Mouse (Mus musculus) inflammation-experienced regulatory T-cells, adult 6 months (primary cell): ENCODE measurements around the gene Platr17. TPM values are rescaled to one million over a fixed set of nuclear protein-coding genes. Genes with fewer than 3 reads are reported as not detected.

Experiments
- ATAC-seq: one replicate; pipeline ENCODE4 v1.8.0; 2017
- polyA plus RNA-seq, 3 experiments: library from polyadenylated mRNA; unstranded; fragments of 100-300 nt; shearing (Covaris generic); gene quantifications; one replicate each; pipeline ENCODE4 v1.2.1; 2017

The Platr17 gene
- polyA plus RNA-seq, 3 experiments from 2014 or later = 5.3 to 10.1 (median 5.4) TPM

DNA sequence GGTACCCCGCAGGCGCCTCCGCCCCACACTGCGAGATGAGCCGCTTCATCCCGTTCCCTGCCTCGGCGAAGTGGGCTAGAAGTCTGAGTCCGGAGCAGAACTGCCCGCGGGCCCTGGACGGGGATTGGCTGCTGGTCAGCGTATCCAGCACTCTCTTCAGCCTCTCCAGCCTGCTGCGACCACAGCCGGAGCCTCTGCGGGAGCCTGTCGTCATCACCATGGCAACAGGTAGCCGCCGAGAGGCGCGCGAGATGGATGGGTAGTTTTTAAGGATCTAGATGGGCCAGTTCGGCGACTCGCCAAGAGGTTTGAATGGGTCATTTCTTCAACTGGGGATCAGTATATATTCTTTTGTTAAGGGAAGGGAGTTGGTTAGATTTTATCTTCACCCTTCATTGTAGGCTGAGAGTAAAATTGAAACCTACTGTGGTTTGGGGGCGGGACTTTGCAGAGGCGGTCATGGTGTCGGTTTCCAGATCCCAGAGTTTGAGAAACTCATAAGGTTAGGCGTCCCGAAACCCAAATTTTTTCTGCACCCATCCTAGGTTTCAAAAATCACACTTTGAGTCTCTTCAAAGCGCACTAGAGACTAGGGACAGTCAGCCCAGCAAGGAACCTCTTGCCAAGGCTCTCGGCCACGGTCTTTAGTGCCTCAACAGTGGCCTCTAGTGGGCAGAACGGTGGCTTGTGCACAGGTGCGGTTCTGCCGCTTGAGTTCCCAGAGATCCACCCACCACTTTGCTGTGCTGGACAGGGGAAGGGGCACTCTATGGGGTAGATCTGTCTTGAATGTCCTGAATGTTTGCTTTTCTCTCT lies 15.6 kb downstream of the Platr17 start:
- peak; percentile 45 for ATAC-seq

DNA sequence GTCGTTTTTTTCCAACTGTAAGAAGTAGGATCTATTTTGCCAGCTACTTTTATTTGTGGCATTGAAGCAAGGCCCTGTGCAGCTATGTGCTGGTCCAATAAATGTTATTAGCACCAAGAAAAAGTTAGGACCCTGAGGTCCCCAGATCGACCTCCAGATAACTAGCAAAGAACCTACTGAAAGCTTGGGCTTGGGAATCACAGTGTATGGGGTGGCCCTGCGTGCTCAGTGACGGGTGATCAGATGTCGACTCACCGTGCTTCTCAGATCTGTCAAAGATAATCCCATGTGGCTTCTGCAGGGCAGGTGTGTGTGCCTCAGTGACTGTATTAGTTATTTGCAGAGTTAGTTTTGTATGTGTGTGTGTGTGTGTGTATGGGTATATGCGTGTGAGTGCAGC lies 16.4 kb downstream of the Platr17 start:
- no peak for ATAC-seq

DNA sequence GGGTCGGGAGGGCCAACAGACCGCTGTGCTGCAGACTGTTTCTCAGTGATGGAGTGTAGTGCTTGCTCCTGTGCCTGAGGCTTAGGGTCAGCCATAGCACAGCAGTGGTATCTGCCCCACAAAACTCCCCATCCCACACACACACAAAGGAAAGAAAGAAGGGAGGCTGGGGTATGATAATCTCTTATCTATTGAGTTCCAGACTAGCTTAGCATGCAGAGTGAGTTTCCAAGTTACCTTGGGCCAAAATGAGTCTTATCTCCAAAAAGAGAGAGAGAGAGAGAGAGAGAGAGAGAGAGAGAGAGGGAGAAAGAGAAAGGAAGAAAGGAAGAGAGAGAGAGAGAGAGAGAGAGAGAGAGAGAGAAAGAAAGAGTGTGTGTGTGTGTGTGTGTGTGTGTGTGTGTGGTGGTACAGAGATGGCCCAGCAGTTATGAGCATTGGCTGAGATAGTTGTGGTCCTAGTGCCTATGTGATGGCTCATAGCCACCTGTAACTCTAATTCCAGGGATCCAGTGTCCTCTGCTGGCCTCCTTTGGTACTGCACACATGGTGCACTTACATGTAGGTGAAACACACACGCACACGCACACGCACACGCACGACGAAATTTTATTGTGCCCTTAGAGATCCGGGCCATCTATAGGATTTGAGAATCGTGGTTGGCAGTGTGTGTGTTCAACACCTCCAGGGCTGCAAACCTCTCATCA lies 19.8 kb downstream of the Platr17 start:
- no peak for ATAC-seq

DNA sequence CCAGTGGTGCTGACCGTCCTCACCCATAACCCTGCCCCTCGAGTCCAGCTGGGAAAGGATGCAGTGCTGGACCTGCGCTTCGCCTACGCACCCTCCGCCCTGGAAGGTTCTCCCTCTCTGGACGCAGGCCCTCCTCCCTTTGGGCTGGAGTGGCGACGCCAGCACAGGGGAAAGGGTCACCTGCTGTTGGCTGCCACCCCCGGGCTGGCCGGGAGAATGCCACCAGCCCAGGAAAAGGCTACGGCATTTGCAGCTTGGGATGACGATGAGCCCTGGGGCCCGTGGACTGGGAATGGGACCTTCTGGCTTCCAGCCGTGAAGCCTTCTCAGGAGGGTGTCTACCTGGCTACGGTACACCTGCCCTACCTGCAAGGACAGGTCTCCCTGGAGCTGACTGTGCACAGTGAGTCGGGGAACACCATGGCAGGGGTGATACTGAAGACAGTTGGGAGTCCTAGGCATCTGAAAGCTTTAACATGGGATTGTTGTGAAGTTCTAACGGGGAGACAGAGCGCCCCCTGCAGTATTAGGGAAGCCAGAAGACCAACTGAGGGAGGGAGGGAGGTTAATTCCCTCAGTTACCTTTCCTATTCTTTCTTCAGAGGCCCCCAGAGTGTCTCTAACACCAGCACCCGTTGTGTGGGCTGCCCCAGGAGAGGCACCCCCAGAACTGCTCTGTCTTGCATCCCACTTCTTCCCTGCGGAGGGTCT lies 20.6 kb downstream of the Platr17 start:
- ATAC-seq = no peak

DNA sequence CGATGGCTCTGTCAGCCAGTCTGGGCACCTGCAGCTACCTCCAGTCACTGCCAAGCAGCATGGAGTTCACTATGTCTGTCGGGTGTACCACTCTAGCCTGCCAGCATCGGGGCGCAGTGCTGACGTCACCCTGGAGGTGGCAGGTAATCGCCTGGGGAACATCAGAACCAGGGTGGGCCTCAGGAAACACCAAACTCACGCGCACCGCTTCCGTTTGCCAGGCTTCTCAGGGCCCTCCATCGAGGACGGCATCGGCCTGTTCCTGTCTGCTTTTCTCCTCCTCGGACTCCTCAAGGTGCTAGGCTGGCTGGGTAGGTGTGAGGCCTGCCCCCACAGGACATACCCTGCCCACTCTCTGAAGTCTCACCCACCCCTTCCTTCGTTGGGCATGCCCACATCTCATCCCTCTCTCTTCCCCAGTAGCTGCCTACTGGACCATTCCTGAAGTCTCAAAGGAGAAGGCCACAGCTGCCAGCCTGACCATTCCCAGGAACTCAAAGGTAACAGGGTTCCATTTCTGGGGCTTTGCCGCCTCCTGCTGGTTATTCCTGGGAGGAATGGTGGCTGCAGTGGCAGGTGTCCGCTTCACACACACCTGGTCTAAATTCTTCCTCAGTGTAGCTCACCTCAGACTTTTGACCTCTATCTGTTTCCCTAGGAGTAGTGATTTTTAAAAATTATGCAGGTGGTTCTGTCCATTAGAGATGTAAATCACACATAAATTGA lies 21.4 kb downstream of the Platr17 start:
- ATAC-seq = no peak

DNA sequence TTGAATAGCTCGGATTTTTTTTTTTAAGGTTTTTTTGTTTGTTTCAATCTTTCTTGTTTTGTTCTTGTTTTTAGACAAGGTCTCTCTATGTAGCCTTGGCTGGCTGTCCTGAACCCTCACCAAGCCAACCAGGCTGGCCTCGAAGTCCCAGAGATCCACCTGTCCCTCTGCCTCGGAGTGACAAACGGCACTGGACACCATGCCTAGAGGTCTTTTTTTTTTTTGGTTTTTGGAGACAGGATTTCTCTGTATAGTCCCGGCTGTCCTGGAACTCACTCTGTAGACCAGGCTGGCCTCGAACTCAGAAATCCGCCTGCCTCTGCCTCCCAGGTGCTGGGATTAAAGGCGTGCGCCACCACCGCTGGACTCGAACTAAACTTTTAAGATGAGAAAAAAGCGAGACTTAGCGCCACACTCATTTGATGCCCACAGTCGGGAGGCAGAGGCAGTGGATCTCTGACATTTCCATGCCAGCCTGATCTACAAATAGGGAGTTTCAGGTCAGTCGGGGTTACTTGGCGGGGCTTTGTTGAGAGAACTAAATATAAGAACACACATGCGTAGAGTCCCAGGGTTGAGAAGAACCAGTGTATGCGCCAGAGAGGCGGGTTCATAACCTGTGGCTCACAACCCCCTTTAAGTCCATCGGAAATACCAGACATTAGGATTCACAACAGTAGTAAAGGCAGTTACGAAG lies 23.5 kb downstream of the Platr17 start:
- no peak for ATAC-seq

DNA sequence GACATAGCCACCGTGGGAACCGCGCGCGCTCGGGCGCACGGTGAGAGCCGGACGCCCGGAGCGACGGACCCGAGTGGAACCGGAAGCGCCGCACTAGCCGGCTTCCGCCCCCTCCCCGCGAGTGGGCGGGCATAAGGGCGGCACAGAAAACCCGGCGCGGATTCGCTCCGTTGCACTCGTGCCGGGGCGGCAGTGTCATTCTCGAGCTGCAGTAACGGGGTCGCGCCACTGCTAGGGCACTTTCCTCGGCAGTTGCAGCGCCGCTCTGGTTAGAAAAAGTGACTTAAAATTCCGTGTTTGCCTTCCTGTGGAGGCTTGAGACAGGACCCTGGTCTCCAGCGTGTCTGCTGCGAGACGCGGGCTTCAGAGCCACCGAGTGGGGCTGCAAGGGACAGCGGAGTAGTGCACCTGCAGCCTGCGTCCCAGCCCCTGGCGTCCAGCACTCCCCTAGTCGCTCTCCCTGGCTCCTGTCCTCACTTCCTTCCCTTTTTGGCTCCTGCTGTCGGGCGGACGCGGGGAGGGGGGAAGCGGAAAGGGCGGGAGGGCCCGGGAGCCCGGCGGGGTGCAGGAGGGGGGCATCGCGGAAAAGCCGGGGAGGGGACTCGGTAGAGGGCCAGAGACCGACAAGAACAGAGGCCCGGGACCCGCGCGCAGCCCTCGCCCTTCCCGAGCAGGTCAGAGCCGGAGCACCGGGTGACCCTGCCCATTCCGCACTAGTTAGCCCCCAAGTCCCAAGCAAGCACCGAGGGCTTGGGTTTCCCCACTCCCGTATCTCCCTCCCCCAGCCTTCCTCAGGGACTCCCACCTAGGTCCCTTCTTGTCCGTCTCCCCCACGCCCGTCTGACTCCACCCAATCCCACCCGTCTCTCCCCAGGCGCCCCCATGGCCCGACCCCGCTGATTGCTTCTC lies 24.7 kb downstream of the Platr17 start, which contains the start of gene Rgl2:
Gene Rgl2, plus strand, starts transcription at position 173 of the 909 bp plus-strand sequence.
- peak; percentile 55 for ATAC-seq

DNA sequence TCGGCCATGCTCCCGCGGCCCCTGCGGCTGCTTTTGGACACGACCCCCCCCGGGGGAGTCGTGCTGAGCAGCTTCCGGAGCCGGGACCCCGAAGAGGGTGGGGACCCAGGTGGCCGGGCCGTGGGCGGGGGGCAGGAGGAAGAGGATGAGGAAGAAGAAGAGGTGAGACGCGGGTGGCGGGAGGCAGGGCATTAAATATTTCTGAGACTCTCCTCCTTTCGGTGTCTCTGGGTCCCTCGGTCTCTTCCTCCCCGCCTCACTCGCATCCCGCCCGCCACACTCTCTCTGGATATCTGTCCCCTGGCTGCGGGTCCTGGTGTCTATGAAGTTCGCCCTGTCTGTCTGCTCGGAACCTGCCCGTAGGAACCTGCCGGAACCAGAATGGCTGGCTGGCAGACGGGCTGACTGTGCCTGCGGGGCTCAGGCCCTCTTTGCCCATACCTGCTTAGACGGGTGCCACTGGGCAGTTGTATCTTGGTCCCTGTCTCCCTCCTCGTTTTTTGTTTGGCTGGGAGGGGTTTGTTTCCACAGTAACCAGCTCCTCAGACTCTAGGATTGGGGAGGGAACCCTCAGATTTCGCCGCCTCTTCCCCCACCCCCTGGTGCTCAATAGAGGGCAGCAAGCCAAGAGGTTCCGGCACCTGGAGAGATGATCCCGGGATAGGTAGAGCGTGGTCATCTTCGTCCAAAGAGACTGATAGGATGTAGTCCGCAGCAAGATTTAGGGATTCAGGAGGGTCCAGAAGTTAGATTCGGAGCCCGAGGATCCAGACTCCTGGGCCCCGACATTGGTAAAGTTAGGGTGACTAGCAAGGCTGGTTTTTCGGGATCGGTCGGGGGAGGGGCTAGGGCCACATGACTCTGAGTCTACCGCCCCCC lies 25.6 kb downstream of the Platr17 start:
- peak; percentile 30 for ATAC-seq

DNA sequence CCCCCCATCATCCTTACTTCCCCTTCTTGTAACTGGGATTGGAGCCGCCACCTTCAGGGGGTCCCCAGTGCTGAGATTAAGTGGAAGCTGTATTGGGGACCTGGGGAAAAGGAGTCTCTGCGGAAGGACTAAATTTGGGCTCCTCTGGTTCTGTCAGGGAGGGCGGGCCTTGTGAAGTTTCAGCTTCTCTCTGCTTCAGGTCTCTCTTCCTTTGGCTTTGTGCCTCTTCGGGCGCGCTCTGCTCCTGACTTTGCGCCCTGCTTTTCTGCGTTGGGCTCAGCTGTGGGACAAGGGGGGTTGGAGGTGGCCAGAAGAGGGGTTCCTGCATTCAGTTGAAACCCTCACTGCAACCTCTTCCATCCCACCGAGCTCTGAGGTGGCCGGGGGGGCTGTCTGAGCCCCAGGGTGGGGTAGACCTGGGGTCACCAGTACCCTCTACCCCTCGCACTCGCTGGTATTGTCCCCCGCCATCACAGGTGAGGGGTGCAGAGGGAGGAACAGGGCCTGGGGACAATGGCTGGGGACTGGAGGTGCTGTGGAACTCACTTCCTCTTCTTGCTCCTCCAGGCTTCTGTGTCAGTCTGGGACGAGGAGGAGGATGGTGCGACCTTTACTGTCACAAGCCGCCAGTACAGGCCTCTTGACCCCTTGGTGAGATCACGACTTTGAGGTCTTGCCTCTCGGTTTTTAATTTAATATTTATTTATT lies 26.4 kb downstream of the Platr17 start:
- ATAC-seq = peak; percentile 47

DNA sequence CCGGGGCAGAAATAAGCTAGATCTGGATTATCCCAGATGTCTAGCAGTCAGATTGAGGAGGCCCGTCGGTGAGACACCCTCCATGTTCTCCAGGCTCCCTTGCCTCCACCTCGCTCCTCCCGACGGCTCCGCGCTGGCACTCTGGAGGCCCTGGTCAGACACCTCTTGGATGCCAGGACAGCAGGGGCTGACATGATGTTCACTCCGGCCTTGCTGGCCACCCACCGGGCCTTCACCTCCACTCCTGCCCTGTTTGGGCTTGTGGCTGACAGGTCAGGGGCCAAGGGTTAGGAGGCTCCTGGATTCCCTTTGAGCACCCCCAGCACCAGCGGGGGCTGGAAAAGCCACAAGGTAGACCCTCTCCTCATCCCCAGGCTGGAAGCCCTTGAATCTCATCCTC lies 27.0 kb downstream of the Platr17 start:
- ATAC-seq = no peak

DNA sequence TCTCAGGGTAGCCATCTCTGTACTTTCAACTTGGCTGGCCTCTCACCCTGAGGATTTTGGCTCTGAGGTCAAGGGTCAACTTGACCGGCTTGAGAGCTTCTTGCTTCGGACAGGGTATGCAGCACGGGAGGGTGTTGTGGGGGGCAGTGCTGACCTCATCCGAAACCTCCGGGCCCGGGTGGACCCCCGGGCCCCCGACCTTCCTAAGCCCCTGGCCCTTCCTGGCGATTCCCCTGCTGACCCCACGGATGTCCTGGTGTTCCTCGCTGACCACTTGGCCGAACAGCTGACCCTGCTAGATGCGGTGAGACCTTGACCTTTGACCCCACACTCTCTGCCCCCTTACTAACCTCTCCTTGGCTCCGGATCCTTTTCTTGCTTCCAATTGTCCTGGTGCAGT lies 27.5 kb downstream of the Platr17 start:
- no peak for ATAC-seq

DNA sequence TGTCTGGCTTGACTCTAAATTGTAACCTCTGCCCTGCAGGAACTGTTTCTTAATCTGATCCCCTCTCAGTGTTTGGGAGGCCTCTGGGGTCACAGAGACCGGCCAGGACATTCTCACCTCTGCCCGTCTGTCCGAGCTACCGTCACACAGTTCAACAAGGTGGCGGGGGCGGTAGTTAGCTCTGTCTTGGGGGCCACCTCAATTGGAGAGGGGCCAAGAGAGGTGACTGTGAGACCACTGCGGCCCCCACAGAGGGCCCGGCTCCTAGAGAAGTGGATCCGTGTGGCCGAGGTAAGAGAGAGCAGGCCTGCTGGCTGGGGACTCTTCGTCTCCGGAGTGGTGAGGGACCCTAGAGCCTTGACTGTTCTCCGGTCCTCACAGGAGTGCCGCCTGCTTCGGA lies 28.0 kb downstream of the Platr17 start:
- no peak for ATAC-seq

DNA sequence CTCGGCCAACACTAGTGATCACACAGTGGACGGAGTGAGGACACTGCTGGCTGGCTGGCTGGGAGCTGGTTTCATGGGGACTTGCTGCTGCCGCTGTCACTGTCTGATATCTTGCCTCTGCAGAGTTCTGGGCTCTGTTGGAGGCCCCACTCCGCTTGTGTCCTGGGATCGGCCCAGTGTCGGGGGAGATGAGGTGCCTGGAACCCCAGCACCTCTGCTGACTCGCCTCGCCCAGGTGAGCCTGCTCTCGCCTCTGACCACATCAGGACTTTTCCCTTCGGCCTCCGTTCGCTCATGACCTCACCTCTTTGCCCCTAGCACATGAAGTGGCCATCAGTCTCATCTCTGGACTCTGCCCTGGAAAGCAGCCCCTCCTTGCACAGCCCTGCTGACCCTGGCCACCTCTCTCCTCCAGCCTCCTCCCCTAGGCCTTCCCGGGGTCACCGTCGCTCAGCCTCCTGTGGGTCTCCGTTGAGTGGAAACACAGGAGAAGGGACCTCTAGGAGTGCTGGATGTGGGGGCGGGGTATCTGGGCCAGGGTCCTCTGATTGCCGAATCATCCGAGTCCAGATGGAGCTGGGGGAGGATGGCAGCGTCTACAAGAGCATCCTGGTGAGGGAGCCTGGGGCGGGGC lies 30.6 kb downstream of the Platr17 start:
- no peak for ATAC-seq

DNA sequence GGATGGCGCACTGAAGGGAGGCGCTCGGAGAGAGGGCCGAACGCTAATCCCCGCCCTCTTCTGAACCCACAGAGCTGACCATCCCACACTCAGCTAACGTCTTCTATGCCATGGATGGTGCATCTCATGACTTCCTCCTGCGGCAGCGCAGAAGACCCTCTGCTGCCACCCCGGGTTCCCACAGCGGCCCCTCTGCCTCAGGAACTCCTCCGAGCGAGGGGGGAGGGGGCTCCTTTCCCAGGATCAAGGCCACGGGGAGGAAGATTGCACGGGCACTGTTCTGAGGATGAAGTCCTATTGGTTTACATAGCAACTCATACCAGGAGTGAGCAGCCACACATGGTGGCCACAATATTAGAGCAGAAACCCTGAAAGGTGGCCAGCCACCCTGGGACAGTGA lies 32.1 kb downstream of the Platr17 start:
- ATAC-seq = no peak

DNA sequence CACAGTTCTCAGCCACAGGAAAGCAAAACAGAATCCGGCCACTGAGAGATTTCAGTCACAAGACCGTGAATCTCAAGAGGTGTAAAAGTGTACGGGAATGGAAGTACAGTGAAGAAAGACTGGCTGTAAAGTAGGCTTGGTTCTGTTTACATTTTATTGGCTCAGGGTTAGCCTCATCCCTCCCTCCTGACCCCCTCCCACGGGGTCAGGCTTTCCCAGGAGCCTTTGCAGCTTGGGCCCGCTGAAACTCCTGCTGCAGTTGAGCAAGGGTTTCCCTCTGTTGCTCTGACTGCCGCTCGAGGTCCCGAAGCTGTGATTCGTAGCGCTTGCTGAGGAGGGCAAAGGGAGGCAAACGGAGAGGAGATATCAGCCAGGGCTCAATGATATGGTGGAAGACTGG lies 33.8 kb downstream of the Platr17 start:
- no peak for ATAC-seq

DNA sequence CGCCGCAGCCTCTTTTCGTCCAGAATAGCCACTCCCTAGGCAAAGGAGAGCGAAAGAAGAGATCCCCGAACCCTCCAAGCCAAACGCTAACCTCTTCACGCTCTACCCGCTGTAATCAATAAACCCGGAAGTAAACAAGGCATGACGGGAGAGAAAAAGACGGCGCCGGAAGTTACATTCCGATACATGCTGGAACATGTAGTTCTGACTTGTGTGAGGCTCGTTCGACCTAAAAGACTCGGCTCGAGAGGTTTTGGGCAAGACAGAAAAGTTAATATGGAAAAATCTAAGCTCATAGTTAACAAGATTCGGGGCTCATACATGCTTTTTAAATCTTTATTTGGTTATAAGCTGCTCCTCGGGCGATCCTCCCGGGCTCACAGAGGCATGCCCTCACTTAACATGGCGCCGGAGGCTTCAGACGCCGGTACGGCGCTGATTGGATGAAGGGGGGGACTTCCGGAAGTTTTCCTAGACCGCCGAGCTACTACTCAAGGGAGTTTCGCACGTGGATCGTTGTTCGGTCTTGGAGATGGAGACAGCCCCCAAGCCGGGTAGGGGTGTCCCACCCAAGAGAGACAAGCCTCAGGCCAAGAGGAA lies 35.4 kb downstream of the Platr17 start, which contains the start of the genes Pfdn6 and Wdr46:
Gene Pfdn6, minus strand, starts transcription at position 138 of the 600 bp plus-strand sequence.
Gene Wdr46, plus strand, starts transcription at position 455 of the 600 bp plus-strand sequence.
- peak; percentile 96 for ATAC-seq

DNA sequence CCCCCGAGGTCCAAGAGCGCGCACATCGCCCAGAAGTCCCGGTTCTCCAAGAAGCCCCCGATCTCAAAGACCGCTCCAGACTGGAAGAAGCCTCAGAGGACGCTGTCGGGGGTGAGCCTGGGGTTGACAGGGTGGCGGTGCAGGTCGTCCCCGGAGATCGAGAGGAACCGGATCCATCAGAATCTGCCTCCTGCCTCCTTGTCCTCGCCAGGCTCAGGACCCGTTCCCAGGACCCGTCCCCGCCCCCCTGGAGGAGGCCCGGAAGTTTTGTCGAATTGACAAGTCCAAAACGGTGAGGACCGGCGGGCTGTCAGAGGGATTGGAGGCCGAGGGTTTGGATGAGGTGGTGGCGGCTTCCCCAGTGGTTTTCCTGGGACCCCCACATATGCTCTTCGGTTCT lies 36.0 kb downstream of the Platr17 start:
- ATAC-seq = no peak

DNA sequence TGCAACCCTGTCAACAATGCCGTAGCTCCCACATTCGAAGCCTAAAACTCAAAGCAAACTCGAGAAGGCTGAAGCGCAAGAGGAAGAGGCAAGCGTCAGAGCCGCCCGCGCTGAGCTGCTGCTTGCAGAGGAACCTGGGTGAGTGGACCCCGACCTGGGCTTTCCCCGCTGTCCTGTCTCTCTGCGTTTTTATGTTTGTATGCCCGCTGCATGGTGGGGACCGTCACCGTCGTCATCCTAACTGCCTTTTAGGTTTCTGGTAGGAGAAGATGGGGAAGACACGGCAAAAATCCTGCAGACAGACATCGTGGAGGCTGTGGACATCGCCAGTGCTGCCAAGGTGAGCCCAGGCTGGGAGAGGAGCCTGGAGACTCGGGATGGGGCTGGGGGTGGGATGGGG lies 36.4 kb downstream of the Platr17 start:
- ATAC-seq = no peak
